Mouse (Mus musculus) myocyte (in vitro differentiated cells): ENCODE results near the gene Mtap.

Experiments used
- CEBPB ChIP-seq: IDR thresholded peaks from 2 replicates; pipeline ENCODE4 v1.6.1; 2011; ENCODE audit warnings: mild to moderate bottlenecking, moderate library complexity; ENCODE audit not compliant: poor library complexity, insufficient read depth, severe bottlenecking
- E2F4 ChIP-seq: IDR thresholded peaks from one replicate; pipeline ENCODE4 v1.6.1; 2011; ENCODE audit warnings: mild to moderate bottlenecking, control low read depth, moderate library complexity; ENCODE audit not compliant: insufficient read depth
- MAX ChIP-seq: IDR thresholded peaks from one replicate; pipeline ENCODE4 v1.6.1; 2011; ENCODE audit warnings: low read depth, mild to moderate bottlenecking, control low read depth
- MYOD1 ChIP-seq, 3 experiments: IDR thresholded peaks; one replicate each; pipeline ENCODE4 v1.6.1; 2011; ENCODE audit warnings: control low read depth in 2 of 3, low read depth in 2 of 3, mild to moderate bottlenecking in 2 of 3, moderate library complexity in 1 of 3; ENCODE audit not compliant: insufficient read length in 2 of 3, control insufficient read depth in 1 of 3
- MYOG ChIP-seq, 3 experiments: IDR thresholded peaks; one replicate each; pipeline ENCODE4 v1.6.1; 2011; ENCODE audit warnings: control low read depth in 2 of 3, low read depth in 2 of 3, mild to moderate bottlenecking in 2 of 3; ENCODE audit not compliant: insufficient read length in 2 of 3, control insufficient read depth in 1 of 3, insufficient read depth in 1 of 3
- POLR2A ChIP-seq: IDR thresholded peaks from one replicate; pipeline ENCODE4 v1.6.1; 2011; ENCODE audit warnings: low read depth, mild to moderate bottlenecking, control low read depth, moderate library complexity; ENCODE audit not compliant: insufficient read length
- POLR2AphosphoS2 ChIP-seq: IDR thresholded peaks from one replicate; pipeline ENCODE4 v1.6.1; 2011; ENCODE audit warnings: low read depth, control low read depth; ENCODE audit not compliant: insufficient read length
- SRF ChIP-seq: IDR thresholded peaks from one replicate; pipeline ENCODE4 v1.6.1; 2011; ENCODE audit warnings: low read depth; ENCODE audit not compliant: control insufficient read depth, insufficient read length
- TCF12 ChIP-seq: IDR thresholded peaks from one replicate; pipeline ENCODE4 v1.6.1; 2011; ENCODE audit warnings: mild to moderate bottlenecking, control low read depth; ENCODE audit not compliant: poor library complexity, insufficient read depth, severe bottlenecking
- USF1 ChIP-seq: IDR thresholded peaks from one replicate; pipeline ENCODE4 v1.6.1; 2011; ENCODE audit warnings: low read depth, mild to moderate bottlenecking, control low read depth, moderate library complexity

DNA sequence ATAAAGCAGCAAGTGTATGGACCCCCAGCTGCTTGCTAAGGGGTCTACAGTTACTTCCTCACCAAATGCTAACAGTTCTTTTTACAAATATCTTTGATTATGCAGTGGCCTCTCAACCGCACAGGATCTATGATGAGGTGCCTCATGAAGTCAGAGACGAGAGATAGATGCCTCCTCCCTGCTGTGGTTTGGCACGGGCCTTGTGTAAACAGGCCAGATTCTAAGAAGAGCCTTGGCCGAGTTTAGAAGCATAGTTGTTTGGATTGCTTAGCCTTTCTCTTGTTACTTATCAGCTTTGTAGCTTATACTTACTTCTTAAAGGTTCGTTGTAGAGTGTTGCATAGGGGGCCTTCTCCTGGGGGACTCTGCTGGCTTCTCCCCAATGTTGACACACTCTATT lies 25.6 kb downstream of the Mtap start:
- TF ChIP-seq E2F4 (no peak), POLR2AphosphoS2 (no peak), CEBPB (no peak), POLR2A (no peak), MAX (no peak), USF1 (no peak), MYOD1 (IDR thresholded peaks at IDR 0.05; ENCODE audit: control insufficient read depth in 1 of 3, insufficient read length in 2 of 3, low read depth in 2 of 3) (no peak), MYOG (IDR thresholded peaks at IDR 0.05; ENCODE audit: control insufficient read depth in 1 of 3, insufficient read depth in 1 of 3, insufficient read length in 2 of 3, low read depth in 2 of 3) (no peak), TCF12 (no peak), SRF (no peak)
